Mouse (Mus musculus): ENCODE results near the gene Ldah.

Gene Ldah

DNA sequence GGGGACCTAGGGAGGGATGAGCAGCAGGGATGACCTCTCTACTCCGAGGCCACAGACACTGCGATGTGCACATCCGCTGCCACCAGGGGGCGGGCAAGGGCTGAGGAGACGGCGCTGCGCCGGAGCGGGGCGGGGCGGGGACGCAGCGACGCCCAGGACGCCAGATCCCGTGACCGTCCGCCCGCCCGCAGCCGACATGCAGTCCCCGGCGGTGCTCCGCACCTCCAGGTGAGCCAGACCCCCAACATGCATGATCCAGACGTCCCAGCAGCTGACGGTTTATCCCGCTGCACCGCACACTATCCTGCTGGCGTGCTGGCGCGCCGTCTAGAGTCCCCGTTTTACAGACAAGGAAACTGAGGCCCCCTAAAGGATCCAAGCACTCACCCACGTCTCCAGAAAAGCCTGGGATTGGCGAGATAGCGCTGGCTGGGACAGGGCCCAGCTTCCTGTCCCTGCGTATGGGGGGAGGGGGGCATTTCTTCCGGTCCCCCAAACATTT lies 105.4 kb downstream of the Ldah start, which contains the start of gene Hs1bp3:
Hs1bp3 (plus strand) TSS at position 163 of the 502 bp plus-strand sequence.
- DNase-seq (ENCODE audit: low read depth), result peak; percentile 91

- DNase-seq (ENCODE audit: low read depth), result no peak
Measured at GRCm38 (mm10) chr12:8313773-8314172, 105.9 kb downstream of the Ldah start.

- peak; percentile 28 for DNase-seq (ENCODE audit: low read depth)
Measured at GRCm38 (mm10) chr12:8316541-8316940, 108.6 kb downstream of the Ldah start.

DNA sequence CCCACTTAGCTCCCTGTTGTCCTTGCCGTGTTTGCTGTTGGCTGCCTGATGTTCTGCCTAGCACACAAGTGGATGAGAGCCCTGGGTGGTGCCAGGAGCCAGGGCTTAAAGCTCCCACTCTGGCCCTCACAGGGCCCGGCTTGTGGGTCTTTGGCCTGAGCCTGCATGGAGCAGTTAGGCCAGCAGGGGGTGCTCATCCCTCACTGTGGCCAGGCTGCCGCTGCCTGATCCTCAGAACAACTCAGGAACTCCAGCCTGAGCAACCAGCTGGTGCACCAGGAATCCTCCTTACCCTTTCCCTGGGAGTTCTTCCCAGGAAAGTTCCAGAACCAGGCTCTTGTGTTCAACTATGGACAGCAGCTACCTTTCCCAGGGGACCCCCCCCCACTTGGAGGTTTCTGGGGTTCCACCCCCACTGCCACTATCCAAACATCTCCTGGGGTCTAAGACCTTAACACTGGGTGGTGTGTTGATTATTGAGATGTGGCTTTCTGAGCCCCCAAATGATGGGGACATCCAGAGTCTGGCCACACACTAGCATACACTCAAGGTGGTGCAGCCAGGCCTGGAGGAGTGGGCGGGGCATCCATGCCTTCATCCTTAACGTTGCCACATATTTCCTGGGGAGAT lies 112.3 kb downstream of the Ldah start:
- peak; percentile 70 for DNase-seq (ENCODE audit: low read depth)

GRCm38 (mm10) chr12:8321506-8321905 lies 113.6 kb downstream of the Ldah start:
- DNase-seq (ENCODE audit: low read depth), result no peak

- no peak for DNase-seq (ENCODE audit: low read depth)
Measured at GRCm38 (mm10) chr12:8324086-8324485, 116.2 kb downstream of the Ldah start.

- DNase-seq (ENCODE audit: low read depth), result no peak
Measured at GRCm38 (mm10) chr12:8325245-8325942, 117.5 kb downstream of the Ldah start.

DNA sequence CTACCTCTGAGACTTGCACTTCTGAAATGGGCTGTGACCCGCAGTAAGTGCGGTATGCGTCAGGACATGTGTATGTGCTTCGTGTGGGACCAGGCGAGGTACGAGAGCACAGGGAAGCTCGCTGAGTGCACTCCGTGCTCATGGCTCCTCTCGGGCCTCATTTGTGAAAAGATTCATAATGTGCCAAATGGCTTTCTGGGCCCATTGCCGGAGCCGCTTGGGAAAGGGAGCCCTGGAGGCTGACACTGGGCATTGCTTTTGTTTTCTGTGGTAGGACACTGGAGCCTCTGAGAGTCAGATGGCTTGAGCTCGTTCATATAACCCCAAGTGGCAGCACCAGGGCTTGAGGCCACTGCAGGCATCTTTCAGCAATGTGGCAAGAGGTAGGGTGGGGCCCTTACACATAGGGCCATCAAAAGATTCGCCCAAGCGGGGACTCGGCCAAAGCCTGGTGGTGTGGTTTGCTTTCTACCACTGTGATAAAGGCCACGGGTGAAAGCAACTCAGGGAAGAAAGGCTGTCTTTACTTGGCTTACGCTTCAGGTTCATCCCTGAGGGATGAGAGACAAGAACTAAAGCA lies 118.1 kb downstream of the Ldah start:
- DNase-seq (ENCODE audit: low read depth), result no peak

GRCm38 (mm10) chr12:8326825-8327674 lies 119.1 kb downstream of the Ldah start:
- peak; percentile 89 for DNase-seq (ENCODE audit: low read depth)

GRCm38 (mm10) chr12:8327675-8328053 lies 119.8 kb downstream of the Ldah start:
- DNase-seq (ENCODE audit: low read depth), result no peak

GRCm38 (mm10) chr12:8329236-8329635 lies 121.3 kb downstream of the Ldah start:
- no peak for DNase-seq (ENCODE audit: low read depth)

DNA sequence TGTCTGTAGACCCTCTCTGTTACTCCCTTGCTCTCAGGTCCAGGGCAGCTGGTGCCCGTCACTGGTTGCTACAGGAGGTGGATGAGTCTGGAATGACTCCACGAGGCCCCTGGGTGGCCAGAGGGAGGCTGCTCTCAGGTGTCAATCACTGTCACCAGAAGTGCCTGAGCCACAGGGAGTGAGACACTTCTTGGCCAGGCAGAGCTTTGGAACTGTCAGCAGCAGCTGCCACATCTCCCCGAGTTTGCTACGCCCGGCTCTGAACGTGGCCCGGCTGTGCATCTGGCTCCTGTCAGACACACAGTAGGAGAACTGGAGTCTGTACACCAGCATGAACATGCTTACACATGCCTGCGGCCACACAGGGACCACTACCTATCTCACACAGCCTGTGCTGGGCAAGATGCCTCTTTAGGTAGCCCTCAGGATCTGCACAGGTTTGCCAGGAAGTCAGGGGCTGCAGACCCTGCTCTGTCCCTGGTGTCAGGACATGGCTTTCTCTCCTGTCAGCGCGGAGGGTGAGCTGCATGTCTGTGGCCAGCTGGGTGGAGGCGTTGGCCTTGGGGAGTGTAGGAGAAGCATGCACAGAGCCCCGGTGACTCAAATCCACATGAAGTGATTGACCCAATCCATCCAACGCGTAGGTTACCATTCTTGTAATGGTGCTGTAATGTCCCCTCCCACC lies 123.7 kb downstream of the Ldah start:
- DNase-seq (ENCODE audit: low read depth), result no peak

- DNase-seq (ENCODE audit: low read depth), result no peak
Measured at GRCm38 (mm10) chr12:8332174-8332542, 124.3 kb downstream of the Ldah start.

DNA sequence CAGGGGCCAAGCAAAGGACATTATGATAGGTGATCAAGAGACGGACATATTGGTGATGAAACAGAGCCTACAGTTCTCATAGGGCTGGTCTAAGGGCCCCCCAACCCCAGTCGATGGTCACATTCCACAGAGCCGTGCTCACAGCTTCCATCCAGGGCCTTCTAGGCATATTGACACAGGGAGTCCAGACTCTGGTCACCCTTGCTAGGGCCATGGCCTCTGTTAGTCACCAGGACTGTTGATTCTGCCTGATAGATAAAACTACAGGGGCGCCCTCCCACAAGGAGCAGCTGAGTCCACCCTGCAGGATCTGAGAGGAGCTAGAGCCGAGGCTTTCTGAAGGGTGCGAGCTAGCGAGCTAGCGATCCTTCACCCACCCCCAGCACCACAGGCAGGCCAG lies 125.7 kb downstream of the Ldah start:
- DNase-seq (ENCODE audit: low read depth), result no peak

DNA sequence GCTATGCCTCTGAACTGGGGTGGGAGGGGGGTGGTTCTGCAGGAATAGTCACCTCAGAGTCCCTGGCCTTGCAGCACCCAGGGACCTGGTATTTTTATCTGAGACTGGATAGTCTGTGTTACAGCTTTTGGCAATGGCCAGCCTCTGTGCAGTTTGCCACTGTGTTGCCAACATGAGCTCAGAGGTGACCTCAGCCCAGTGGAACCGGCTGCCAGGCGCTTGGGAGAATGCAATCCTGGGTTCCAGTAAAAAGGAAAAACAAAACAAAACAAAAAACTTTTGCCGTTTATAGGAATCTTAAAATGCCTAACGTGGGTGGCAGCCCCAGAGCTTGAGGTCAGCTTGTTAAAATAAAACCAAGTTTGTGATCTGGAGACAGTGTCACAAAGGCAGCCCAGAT lies 126.4 kb downstream of the Ldah start:
- no peak for DNase-seq (ENCODE audit: low read depth)

Data from induced T-regulatory cell, adult 2 months (primary cell).